Mouse (Mus musculus) bone marrow, adult 2 months (tissue): ENCODE measurements around the gene Fastkd5.

ENCODE experiments used
- CTCF ChIP-seq: fragments of 200-500 bp; IDR thresholded peaks from 2 replicates; pipeline ENCODE4 v1.5.1; 2011; ENCODE audit warnings: low read length, control low read depth; ENCODE audit not compliant: control insufficient read depth, insufficient read depth
- POLR2A ChIP-seq: fragments of 200-500 bp; IDR thresholded peaks from 2 replicates; pipeline ENCODE4 v1.6.1; 2011; ENCODE audit warnings: low read depth, mild to moderate bottlenecking, control low read depth, low read length, borderline replicate concordance; ENCODE audit not compliant: control insufficient read depth

DNA sequence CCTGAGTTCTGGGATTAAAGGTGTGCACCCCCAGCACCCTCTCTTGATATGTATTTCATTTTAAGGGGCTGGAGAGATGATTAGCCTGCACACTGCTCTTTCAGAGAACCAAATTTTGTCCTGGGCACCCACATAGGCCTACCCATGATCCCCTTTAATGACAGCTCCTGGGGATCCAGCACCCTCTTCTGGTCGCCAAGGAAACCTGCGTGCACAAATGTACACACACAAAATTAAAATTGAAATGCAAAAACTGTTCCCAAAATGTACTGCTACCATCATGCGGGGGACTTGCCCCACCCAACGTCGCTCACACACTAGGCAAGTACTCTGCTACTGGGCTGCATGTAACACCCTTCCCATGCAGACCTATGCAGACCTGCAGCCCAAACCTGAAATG lies 54.9 kb downstream of the Fastkd5 start:
- 0 out of 2 replicates have a peak, but pooled peaks have one; percentile 13 for TF ChIP-seq CTCF
- no peak for TF ChIP-seq POLR2A
